Mouse (Mus musculus) ovary, postnatal 36 days (tissue): ENCODE measurements around the gene Ncl.
"Not testable (repeated sequence)": the region's sequence is repeated elsewhere in the genome, so short reads cannot be mapped to it uniquely, and the experiment has no call there.

Experiments
- DNase-seq: peaks from one replicate; pipeline ENCODE4 v3.0.0; 2022; ENCODE audit warnings: low spot score, mixed read lengths

The Ncl gene

DNA sequence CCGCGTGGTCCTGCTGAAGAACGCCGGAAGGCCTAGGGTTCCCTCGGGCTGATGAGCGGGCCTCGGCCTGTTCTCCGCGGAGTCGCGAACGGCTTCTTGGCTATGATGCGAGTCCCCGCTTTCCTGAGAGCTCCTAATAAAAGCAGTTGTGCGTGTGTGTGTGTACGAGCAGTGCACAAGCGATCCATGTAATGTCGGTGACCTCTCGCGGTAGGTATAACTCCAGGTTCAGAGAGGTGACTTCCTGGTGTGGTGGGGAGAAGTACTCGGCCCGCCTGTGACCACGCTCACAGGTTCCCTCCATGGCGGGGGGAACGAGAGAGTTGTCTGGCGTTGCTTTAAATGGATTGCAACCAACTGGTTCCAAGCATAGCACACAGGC lies 589 bp upstream of the Ncl start:
- no peak for DNase-seq

GRCm38 (mm10) chr1:86358229-86358905 lies 833 bp downstream of the Ncl start:
- no peak for DNase-seq

- no peak for DNase-seq
Observed at GRCm38 (mm10) chr1:86354186-86354585, 5.0 kb downstream of the Ncl start.

DNA sequence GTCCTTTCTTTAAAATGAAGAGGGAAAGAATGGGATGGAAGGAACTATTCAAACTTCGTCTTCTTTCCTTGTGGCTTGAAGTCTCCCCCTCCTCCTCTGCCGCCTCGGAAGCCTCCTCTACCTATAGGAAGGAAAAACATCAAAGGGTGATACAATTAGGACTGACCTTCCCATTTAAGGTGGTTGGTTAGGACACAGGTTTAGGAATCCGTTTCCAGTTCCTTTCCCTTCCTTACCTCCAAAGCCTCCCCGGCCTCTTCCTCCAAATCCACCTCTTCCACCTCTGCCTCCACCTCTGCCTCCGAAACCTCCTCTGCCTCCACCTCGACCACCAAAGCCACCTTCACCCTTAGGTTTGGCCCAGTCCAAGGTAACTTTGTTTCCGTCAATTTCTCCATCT lies 8.6 kb downstream of the Ncl start:
- no peak for DNase-seq

DNA sequence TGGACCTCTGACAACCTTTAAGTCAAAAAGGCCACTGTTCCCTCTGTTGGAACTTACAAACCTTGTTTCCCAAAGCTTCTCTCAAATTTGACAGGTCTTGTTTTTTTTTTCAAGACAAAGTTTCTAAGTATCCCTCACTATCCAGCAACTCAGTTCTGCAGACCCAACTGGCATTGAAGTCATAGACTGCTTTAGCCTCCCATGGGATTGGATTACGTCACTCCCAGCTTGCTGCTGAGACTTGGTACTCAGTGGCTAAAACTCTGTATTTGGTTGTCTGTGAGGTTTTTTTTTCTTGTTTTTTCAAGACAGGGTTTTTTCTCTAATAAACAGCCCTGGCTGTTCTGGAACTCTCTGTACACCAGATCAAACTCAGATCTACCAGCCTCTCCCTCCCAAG lies 9.5 kb downstream of the Ncl start:
- DNase-seq, result no peak

DNA sequence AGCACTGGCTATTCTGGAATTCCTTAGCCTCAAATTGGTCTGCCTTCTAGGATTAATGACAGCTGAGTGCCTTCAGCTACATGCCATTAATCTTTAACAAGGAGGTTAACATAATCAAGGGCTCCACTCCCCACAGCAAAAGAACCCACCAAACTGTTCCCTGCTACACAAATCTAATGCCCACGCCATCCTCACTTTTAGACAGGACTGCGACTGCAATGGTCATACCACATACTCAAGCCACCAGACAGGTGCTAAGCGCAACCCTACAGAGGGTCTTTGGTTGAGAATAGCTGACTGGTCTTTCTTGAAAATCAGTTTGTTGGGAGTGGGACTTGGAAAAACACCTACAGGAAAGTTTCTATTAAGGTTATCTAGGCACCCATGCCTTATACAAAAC lies 10.0 kb downstream of the Ncl start:
- no peak for DNase-seq

GRCm38 (mm10) chr1:86348801-86349200 lies 10.4 kb downstream of the Ncl start:
- DNase-seq, result no peak

- no peak for DNase-seq
Observed at GRCm38 (mm10) chr1:86348083-86348482, 11.1 kb downstream of the Ncl start.

DNA sequence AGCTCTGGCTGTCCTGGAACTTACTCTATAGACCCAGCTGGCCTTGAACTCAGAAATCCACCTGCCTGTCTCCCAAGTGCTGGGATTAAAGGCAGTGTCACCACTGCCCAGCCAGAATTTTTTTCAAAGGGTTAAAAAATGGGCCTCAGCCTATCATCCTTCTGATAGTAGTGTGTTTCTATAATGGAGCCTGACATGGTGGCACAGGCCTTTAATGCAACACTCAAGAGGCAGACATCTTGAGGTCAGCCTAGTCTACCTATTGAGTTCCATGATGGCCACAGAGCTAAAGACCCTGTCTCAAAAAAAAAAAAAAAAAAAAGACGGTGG lies 11.5 kb downstream of the Ncl start:
- DNase-seq, result no peak

- no peak for DNase-seq
Observed at GRCm38 (mm10) chr1:86346851-86347715, 12.1 kb downstream of the Ncl start.

DNA sequence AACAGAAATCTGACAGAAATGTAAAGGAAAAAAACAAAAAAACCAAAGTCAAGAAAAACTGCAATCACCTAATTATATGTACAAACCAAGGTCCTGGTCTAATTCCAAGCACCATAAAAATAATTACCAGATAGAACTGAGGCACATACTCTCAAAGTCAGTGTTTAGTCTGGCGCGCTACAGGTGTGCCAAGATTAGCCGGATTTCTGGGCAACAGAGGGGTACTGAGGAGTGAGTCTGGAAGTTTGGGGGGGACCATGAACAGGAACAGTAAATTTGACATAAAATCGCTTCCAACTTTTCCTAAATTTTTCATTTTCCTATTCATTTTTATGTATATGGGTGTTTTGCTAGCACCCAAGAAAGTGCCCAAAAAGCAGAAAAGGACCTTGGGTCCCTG lies 13.2 kb downstream of the Ncl start:
- DNase-seq, result no peak

GRCm38 (mm10) chr1:86345069-86345468 lies 14.1 kb downstream of the Ncl start:
- no peak for DNase-seq

DNA sequence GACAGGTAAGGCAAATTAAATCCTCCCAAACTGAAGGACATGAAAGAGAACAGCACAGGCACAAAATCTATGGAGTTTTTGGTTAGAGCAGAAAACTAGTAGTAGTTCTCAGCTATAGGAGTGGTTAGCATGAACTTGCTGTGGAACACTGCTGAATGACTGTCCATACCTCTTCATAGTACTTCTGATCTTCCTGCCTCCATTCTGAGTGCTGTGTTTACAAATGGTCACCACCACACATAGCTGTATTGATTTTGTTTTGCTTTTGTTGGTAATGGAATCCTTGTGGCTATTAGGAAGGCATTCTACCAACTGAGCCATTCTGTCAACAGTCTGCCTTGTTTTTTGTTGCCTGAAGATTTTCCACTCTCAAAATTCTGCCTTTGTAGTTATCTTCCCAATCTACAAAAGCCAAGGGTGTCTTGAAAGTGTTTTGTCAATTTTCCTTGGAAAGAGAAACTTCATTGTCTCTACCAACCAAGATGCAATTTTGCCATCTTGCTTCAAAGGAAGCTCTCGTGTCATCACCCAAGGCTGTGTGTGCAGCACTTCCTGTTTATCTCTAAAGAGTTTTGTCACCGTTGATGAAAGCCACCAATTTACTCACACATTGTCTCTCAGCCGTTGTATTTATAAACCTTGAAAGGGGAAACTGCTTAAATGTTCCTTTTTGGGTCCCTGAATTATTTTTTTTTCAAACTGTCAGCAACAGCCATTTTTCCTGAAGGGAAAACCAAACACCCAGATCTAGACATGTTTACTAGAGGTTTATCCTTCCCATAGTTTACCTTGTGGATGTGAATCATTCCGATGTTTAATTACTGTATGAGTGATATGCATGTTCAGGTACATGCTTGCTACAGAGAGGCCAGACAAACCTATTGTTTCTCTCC lies 15.0 kb downstream of the Ncl start:
- DNase-seq, result no peak

DNA sequence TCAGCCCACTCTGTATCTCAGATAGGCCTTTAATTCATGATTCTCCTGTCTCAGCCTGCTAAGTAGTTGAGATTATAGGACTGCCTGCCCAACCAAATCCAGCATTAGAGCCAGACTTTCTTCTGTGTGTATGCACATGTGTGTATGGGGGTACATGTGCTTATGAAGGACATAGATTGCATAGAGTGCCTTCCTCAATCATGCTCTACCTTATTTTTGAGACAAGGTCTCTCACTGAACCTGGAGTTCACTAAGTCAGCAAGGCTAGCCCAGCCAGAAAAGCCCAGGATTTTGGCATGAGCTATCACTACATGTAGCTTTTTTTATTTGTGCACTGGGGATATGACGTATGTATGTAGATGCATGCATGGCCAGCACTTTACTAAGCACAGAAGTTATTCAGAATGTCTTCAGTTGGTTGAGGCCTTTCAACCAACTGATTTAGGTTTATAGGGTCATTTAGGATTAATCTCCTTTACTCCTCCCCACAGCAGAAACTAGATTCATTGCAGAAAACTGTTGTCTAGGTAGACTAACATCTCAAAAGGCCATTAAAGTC lies 16.0 kb downstream of the Ncl start:
- DNase-seq, result no peak

GRCm38 (mm10) chr1:86342371-86342770 lies 16.8 kb downstream of the Ncl start:
- no peak for DNase-seq

DNA sequence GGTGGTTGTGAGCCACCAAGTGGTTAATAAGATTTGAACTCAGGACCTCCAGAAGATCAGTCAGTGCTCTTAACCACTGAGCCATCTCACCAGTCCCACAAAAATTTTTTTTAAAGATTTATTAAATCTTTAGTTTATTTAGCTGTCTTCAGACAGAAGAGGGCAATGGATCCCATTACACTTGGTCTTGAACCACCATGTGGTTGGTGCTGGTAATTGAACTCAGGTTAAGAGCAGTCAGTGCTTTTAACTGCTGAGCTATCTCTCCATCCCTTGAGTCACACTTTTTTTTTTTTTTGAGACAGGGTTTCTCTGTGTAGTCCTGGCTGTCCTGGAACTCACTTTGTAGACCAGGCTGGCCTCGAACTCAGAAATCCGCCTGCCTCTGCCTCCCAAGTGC lies 18.1 kb downstream of the Ncl start:
- DNase-seq, result not testable (repeated sequence)

- DNase-seq, result peak; percentile 41
Observed at GRCm38 (mm10) chr1:86339156-86339812, 19.9 kb downstream of the Ncl start.

- no peak for DNase-seq
Observed at GRCm38 (mm10) chr1:86336330-86336729, 22.9 kb downstream of the Ncl start.

- no peak for DNase-seq
Observed at GRCm38 (mm10) chr1:86320822-86321413, 38.3 kb downstream of the Ncl start.

DNA sequence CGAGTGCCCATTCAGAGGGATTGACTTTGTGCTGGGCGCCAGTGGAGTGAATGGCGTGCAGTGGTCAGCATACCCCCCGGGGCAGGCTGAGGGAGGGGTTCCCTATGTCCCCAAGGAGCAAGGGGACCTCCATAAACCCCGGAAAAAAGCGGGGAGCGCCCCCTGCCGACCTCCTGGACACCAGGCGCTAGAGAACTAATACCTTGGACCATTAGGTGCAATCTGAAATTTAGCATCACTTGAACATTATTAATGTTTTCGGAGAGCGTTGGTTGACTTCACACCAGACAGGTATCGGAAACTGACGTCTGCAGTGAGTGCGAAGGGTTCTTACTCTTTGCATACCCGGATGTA lies 45.5 kb downstream of the Ncl start:
- no peak for DNase-seq

DNA sequence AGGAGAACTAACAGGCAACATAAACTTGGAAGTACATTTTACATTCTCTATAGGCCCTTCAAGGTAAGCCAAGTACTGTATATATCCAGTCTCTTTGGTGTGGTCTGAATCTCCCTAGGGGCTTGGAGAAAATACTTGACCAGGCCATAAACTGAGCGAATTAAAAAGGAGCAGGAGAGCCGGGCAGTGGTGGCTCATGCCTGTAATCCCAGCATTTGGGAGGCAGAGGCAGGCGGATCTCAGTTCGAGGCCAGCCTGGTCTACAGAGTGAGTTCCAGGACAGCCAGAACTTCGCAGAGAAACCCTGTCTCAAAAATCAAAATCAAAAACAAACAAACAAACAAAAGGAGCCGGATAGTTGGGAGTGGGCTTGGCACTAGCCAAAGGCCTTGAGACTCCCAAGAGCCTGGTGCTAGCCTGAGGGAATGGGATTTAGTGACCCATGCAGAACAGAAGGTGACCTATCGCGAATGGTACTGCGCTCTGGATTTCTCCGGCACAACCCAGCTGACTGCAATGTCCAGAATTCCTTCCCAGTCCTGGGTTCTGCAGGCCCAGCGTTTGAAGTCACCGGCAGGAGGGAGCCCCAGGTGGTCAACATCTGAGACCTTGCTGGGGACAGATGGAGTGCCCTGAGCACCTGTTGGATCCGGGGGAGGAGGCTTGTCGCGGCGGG lies 46.0 kb downstream of the Ncl start:
- no peak for DNase-seq
